Mouse (Mus musculus) frontal cortex, postnatal 36 days (tissue): Measurements from ENCODE around the gene Atad1.
"Not testable (repeated sequence)": the region's sequence is repeated elsewhere in the genome, so short reads cannot be mapped to it uniquely, and the experiment has no call there.

Experiments
- DNase-seq, 2 experiments: peaks; one replicate each; pipeline ENCODE4 v3.0.0; 2022; ENCODE audit warnings: low spot score in 2 of 2

Gene Atad1

DNA sequence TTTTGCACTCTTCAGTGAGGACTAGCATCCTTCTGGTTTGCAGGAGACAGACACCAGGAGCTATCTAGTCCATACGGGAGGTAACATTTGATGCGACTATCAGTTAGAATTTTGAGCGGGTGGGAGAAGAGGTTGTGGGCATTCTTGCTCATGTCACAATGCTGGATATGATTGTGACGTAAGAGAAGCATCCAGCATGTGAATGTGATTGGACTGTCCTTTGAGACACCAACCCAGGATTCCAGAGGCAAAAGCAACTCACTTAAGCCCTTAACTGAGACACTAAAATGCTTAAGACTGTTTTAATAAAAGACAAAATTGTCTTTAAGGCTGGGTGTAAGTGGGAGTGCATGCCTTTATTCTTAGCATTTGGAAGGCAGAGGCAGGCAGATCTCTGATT, at the start of gene Atad1:
TSS of gene Atad1 (minus strand) at position 101 of the 400 bp plus-strand sequence.
- no peak for DNase-seq

DNA sequence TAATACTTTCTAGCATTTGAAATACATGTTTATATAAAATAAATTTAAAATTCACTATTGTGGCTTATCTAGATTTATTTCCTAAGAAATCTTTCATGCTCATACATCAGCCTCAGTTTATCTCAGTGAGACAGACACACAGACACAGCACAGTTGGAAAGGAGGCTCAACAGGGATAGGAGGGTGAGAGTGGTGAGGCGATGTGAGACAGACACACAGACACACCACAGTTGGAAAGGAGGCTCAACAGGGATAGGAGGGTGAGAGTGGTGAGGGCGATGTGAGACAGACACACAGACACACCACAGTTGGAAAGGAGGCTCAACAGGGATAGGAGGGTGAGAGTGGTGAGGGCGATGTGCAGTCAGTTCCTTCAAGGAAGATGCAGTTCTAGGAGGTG, 48.4 kb upstream of the Atad1 start:
- not testable (repeated sequence) for DNase-seq

DNA sequence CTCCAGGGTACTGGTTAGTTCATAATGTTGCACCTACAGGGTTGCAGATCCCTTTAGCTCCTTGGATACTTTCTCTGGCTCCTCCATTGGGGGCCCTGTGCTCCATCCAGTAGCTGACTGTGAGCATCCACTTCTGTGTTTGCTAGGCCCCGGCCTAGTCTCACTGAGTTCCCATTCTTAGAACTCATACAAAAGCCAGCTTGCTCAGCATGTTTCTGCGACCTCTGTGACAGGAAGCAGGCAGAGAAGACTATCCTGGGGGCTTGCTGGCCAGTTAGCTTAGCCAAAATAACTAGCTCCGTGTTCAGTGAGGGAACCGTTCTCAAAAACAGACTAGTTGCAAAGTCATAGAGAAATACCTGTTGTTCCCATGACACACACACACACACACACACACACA, 47.8 kb upstream of the Atad1 start:
- DNase-seq, result not testable (repeated sequence)

DNA sequence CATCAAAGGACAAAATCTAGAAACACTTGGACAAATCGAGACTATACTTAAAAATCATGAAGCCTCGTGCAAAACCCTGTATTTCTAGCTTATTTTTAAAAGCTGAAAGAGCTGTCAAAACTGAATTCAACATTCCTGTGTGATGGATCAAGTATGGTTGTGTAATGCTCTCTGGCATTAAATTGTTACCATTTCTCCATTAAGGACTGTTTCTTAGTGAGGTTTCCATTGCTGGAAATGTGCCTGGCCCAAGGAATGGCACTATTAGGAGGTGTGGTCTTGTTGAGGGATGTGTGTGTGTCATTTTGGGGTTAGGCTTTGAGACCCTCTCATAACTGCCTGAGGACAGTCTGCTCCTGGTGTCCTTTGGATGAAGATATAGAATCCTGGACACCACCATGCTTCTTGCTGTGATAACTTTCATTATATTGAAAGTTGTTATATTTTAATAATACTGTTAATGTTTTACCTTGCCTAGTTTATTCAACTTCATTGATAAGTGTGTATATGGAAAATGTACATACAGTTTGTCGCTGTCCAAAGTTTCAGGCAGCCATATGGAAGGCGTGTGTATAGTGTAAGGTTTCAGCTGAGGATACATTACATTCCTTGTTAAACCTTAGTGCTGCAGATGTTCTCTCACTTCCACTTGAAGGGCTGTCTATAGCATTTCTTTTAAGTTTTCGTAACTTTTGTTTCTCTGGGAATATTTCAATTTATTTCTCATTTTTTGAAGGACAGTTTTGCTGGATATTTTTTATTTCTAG, 41.9 kb upstream of the Atad1 start:
- DNase-seq, result no peak

DNA sequence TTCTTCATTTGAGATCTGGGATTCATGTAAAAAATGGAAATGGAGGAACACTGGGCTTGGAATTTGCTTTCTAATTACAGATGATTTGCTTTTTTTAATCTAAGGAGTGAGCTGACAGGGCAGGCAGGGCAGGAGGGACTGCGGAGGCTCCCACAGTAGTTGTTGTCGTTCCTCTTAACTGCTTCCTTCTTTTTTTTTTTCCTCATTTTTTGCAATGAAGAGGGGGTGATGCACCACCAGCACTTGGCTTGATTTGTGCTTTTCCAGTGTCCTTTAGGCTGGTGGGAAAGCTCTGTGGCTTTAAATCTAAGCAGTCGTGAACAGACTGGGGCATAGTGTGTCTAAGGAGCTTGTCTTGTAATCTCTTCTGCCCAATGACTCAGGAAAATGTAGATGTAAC, 39.5 kb upstream of the Atad1 start:
- no peak for DNase-seq

DNA sequence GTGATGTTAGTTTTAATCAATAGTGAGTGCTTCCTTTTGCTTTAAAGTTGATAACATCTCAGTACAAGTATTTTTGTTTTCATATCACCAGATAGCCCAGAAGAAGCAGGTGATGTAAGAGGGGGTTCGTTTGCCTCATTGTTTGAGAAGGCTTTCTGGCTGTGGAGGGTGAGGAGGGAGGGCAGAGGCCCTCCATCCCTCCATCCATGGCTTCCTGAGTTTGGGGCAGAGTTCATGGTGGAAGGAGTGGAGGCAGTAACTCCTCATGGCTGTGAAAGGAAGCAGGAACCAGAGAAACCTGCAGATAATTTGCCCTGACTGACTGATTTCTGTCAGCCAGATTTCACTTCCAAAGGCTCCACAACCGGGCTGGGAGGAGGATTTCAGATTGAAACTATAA, 38.8 kb upstream of the Atad1 start:
- DNase-seq, result no peak

DNA sequence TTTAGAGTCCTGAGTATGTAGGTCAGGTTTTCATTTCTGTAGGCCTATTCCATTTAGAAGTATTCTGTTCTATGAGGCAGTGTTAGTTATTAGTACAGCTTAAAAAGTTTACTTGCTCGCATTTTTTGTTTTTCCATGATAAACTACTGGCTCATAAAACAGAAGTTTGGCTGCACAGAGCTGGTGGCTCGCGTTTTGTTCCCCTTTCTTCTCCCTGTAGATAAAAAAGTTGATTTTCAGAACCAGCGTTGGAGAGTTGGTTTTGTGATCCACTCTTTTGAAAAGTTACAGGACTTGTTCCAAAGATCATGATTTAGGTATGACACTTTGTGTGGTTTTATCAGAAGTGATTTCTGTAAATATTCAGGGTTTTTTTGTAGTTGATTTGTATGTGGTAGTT, 22.9 kb upstream of the Atad1 start:
- no peak for DNase-seq

DNA sequence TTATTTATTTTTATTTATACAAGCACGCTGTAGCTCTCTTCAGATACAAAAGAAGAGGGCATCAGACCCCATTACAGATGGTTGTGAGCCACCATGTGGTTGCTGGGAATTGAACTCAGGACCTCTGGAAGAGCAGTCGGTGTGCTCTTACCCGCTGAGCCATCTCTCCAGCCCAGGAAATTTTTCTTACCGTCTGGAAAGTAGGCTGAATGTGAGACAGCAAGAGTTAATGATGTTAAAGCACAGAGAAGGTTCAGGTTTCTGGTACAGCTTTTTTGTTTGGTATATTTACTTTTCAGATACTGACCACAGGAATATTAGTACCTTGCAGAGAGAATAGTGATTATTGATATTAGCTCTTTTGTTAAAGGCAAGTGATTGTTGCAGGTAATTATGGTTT, 21.6 kb upstream of the Atad1 start:
- no peak for DNase-seq

DNA sequence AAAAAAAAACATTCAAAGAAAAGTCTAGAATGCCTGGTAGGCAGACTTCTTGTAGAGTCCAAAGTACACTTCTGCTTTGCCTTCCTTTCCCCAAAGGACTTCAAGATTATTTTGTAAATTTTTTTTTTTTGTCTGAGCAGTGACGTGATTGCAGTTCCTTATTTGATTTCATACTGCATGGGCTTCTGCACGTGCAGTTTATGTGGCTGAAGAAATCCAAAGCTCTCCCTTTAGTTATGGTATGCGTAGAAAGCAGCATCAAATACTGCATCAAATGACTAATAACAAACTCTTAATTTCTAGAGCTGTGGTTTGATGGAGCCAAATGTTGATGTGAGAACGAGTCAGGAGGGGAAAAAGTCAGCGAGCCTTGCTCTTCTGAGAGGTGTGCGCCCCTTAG, 20.9 kb upstream of the Atad1 start:
- DNase-seq, result no peak

DNA sequence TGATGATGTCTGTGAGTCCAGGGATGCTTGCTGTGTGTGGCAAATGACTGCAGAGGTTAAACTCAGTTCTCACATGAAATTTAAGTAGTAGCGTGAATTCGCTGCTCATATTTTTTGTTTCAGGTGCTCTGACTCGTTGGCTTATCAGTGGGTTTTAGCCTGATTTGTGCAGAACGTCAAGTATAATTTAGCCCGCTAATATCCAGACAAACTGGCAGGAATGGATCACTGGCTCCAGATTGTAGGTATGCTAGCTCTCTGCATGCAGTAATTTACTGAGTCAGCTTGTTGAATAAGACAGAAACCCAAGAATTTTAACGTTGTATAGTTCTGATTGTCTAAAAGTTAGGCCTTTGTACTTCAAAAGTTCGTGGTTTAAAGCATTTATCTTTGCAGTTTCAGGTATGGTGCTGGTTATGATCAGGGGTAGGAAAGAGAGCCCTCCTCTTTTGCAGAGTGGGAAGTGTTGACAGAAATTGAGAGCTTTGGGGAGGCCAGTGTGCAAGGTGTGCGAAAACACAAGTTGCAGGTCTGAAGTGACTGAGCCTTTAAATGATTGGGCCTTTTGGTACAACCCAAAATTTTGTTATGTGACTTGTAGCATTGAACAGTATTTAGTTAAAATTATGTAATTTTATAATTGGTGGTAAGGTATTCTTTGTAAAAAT, 19.9 kb upstream of the Atad1 start:
- no peak for DNase-seq

DNA sequence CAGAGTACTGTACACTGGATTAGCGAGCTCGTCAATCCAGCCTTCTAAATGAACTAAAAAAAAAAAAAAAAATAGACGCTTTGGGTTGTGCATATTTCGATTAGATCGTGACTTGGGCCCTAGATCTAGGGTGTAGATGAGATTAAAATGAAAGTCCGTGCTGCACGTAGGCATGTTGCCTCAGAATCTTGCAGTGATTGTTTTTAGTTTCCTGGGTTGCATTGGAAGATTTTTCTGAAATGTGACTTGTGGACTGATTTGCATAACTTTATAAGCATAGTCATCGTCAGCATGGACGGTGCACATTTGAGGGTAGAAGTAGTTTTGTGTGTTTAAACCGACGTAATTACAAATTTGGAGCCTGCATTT, 19.2 kb upstream of the Atad1 start:
- DNase-seq, result no peak

DNA sequence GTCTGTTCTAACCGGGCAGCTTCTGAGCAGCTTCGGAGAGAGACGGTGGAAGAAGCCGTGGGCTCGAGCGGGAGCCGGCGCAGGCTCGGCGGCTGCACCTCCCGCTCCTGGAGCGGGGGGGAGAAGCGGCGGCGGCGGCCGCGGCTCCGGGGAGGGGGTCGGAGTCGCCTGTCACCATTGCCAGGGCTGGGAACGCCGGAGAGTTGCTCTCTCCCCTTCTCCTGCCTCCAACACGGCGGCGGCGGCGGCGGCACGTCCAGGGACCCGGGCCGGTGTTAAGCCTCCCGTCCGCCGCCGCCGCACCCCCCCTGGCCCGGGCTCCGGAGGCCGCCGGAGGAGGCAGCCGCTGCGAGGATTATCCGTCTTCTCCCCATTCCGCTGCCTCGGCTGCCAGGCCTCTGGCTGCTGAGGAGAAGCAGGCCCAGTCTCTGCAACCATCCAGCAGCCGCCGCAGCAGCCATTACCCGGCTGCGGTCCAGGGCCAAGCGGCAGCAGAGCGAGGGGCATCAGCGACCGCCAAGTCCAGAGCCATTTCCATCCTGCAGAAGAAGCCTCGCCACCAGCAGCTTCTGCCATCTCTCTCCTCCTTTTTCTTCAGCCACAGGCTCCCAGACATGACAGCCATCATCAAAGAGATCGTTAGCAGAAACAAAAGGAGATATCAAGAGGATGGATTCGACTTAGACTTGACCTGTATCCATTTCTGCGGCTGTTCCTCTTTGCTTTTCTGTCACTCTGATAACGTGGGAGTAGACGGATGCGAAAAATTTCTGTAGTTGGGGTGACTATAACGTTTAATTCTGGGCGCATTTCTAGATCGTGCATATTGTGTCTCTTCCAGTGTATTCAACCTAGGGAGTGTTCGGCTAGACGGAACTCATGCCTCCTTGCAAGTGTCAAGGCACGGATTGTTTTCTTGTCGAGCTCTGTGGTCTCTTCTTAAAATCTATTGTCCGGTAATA, 18.5 kb upstream of the Atad1 start:
- peak; percentile 52 to 59 for DNase-seq

DNA sequence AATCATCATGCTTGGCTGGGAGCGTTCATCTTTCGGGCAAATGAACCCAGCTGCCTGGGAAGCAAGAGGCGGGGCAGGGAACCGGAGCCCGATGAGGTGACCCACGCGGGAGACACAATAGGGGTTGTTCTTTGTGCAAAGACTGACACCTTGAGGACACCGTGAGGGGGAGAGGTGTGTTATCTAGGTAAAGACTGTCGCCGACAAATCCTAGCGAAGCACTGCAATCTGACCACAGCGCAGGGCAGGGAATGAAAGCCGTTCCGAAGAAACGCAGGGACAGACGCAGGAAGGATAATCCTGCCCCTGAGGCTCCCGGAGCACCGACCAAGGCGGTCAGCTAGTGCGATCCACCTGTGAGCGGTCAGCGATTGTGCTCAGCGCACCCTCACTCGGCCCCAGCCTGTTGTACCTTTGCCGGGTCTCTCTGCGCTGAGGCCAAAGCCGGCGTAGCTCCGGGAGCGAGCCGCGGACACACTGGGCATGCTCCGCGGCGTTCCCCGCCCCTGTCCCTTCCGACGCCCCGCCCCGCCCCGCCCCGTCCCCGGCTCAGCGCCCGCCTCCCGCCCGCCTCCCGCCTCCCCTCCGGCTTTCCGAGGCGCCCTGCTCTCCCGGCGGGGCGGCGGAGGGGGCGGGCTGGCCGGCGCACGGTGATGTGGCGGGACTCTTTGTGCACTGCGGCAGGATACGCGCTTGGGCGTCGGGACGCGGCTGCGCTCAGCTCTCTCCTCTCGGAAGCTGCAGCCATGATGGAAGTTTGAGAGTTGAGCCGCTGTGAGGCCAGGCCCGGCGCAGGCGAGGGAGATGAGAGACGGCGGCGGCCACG, 17.5 kb upstream of the Atad1 start, which contains the start of gene Pten:
TSS of gene Pten (plus strand) at position 598 of the 826 bp plus-strand sequence.
- peak; percentile 97 to 98 for DNase-seq

DNA sequence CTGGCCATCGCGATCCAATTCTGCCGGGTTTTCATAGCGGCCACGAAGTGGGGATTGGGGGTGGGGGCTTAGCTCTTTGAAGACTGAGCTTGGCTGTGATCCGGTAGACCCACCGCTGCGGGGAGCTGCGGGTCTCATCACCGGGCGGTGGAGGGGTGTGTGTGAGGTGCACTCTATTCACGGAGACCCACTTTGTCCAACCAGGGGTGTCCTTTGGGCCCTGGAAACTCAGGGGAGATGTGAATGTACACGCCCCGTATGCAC, 17.0 kb upstream of the Atad1 start:
- DNase-seq, result no peak

DNA sequence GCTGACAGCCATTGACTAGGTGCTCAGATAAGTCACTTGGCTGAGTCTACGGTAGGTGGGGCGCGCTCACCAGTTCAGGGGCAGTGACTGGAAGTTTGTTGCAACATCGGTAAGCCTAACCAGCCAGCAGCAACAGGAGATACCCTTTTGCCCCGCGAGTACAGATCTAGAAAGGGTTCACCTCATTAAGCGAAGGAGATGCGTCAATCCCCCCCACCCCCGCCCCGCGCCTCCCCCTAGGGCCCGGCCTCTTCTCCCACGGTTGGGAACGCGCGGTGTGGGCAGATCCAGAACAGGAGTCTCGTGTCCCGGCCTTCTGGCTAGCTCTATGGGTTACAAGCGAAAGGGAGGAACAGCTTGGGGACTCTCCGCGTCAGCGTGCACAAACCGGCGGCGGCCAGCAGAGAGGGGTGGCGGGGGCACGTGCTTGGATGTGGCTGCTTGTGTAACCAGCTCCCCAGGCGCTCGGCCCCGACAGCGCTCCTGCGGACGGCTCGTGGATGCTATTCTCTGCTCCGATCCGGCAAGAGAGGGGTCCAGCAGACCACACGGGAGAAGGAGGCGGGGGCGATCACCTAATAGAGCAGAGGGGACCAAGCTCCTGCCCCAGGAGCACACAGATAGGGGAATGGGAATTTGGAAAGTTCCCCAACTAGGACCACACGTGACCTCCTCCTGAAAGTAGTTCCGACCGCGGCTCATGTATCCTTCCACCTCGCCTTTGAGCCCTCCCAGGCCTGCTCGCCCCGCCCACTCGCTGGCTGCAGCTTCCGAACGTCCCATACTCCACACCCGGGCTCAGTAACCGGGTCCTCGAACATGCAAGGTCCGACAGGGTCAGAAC, 16.4 kb upstream of the Atad1 start:
- DNase-seq, result peak; percentile 97 to 98

DNA sequence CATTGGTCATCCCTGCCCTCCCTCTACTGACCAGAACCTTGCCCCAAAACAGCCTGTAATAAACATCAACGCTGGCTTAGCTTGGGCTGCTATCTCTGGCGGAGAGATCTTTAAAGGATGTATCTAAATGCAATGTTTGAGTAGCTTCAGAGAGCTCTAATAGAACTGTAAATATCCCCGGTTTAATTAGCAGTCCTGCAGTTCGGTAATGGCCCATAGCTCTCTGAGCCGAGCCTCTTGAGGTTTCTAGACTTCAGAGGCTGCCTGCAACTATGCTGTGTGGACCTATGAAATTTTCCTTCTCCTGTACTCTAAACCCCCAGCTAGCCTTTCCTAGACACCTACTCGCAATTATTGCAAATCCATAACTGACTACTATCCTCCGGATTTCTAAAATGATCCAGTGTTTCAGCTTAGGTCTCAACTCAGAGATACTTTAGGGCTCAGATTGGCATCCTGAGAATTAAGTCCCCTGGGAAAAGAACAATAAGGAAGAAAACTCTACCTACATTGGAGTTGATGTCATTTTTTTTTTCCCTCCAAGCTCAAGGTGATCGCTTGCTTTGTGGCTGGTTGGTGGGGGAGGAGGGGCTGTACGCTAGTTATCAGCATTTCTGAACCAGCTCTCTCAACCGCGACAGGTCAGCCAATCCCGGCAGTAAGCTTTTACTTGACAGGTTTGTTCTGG, 15.7 kb upstream of the Atad1 start:
- no peak for DNase-seq

DNA sequence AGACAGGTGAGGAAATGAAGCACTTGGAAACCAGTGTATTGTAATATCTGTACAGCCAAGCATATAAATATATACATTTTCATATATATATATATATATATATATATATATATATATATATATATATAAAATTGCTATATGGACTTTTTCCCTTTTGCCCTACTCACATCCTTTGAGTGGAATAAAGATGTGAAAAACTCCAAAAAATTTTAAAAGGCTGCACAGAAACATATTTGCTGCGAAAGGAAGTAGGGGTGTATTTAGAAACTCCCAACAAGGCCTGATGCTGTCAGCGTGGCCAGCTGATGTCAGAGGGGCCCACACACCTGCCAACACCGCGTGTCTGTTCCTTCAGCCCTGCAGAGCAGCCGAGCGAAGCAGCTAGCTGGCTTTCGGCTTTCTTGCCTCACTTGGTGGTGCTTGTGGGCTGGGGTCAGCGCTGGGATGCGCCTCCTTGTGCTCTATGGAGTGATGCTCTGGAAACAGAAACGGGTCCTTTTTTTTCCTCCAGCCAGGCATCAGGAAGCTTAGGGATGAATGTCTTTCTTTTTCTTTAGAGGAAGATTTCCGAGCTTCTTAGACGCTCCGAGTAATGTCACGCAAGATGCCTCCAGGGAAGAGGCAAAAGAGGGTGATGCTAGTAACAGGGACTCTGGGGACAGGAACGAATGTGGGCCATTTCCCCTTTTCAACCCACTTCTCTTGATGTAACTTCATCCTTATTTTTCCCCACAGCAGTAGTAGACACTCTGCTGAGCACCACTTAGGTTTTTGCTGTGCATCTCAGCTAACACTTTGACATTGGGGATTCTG, 14.8 kb upstream of the Atad1 start:
- DNase-seq, result no peak

DNA sequence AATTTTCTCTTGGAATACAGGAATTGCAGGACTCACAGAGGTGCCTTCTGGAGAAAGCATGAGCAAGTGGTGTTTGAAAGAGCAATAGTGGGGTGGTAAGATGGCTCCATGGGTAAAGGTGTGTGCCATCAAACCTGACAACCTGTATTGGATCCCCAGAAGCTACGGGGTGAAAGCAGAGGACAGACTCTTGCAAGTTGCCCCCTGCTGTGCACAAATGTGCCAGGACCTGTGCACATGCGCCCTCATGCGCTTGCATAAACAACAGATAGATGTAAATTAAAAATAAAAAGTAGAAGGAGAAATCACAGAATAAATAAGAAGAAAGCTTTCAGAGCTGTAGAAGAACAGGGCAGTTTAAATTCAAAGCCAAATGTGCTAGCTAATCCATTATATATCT, 13.8 kb upstream of the Atad1 start:
- no peak for DNase-seq

DNA sequence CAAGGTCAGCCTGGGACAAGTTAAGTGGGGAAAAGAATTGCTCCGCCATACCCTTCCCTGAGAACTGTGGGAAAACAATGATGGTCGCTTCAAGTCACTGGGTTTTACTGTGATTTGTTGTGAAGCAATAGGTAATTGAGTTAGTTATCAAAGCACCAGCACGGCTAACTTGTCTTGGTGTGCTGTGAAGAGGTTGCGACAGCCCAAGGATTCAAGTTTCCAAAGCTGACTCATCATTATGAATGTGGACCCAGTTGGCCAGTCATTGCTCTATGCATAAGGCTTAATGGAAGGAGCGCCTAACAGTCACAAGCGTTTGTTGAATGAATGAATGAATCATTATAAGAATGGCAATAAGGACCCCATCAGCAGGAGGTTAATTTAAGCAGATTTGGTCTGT, 12.8 kb upstream of the Atad1 start:
- DNase-seq, result no peak
